Mouse (Mus musculus) cerebellum, adult 11-12 months (tissue): ENCODE data around the gene Smarcc1.
A peak's percentile ranks its signal among the peaks of the same experiment; 100 is the strongest.
"Not testable (repeated sequence)": the region's sequence is repeated elsewhere in the genome, so short reads cannot be mapped to it uniquely, and the experiment has no call there.

Experiments used
- DNase-seq: peaks from one replicate; pipeline ENCODE4 v3.0.0; 2022

The Smarcc1 gene

DNA sequence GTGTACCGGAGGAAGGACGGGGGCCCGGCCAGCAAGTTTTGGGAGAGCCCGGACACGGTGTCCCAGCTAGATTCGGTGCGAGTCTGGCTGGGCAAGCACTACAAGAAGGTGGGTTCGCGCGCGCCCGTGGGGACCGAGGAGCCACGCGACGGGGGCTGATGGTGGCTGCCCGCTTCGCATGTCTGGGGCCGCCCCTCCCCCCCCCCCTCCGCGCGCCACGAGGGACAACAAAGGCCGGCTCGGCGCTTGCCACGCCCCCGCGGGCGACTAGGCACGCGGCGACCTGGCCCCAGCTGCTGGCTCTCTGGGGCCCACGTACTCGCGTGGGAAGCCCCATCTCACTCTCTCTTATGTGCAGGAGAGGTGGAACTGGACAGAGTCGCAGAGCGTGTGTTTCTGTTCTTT is 14.7 kb downstream of the Smarcc1 start:
- DNase-seq = no peak

DNA sequence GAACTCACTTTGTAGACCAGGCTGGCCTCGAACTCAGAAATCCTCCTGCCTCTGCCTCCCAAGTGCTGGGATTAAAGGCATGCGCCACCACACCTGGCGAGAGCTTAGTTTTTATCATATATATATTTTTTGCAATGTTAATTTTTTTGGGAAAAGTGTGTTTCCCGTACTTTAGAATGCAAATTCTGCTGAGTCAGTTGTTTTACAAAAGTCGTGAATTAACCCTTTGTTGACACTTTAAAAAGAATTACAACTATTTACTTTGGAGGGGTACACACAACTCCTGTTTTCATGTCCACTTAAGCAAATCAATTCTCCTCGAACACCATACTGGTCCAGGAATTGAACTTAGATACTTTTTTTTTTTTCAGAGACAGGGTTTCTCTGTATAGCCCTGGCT is 15.4 kb downstream of the Smarcc1 start:
- DNase-seq = no peak

DNA sequence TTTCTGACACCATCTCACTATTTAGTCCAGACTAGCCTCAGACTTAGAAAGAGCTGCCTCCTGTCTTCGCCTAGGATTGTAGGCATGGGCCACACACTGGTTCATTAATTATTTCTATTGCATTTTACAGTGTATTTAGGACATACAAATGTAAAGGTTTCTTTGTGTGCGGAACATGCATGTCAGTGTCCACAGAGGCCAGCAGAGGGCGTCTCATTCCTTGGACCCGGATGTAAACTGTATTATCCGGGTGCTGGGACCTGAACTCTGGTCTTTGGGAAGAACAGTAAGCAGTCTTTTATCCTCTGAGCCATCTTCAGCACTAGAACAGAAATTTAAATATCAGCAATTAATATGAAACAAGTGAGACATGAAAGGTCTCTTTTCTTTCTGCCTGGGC is 16.7 kb downstream of the Smarcc1 start:
- no peak for DNase-seq

DNA sequence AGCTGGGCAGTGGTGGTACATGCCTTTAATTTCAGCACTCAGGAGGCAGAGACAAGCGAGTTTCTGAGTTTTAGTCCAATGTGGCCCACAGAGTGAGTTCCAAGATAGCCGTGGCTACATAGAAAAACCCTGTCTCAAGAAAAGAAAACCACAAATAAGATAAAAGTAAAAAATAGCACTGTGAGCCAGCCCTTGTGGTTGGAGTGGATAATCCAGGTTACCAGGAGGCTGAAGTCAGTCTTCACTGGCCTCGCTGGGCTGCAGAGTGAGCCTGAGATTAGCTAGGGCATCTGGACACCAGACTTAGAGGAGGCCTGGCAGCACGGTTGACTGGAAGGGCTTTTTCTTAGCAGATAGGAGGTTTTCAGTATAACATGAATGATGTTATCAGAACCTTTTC is 21.6 kb downstream of the Smarcc1 start:
- DNase-seq = no peak

DNA sequence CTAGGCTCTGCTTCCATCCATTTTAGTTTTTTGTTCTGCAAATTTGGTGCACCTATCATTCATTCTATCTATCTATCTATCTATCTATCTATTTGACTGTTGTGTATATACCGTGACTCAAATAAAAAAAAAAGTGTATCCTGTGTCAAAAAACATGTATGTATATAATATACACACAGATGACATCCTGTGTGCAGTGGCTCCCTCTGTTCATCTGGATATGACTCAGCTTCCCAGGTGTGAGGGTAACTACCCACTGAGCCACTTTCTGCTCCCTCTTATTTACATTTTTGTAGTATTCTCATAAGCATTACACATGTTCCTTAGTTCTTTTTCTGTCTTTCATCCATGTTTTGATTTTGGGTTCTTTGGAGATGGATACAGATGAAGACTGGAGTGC is 24.6 kb downstream of the Smarcc1 start:
- no peak for DNase-seq

DNA sequence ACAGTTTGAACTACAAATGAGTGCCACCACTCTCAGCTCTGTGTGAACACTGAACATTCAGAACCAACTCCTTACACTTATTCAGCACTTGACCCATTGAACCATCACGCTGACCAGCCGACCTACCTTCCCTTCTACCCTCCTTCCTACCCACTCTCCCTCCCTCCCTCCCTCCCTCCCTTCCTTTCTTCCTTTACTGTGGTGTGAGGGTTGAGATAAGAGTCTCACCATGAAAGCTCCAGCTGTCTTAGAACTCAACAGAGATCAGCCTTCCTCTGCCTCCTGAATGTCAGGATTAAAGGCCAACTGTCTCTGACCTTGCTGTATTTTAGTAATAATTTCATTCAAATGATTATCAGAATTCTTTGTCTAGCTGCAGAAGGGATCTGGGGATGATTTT is 31.1 kb downstream of the Smarcc1 start:
- DNase-seq = no peak

DNA sequence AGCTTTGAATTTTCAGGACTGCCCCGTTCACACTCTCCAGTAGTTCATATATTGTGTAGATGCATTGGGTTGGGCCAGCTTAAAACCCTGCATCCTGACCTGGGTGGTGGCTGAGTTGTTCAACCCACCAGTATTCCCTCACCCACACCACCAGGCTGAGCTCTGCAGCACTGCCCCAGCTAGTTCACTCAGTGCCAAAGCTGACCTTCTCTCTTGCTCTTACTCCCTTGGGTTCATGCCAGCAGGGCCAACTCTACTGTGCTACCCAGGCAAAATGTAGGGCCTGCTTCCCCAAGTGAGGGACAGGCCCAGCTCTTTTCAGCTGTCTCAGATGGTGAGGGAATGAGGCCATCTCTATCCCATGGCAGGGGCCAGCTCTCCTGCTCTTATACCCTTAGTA is 41.5 kb downstream of the Smarcc1 start:
- no peak for DNase-seq

DNA sequence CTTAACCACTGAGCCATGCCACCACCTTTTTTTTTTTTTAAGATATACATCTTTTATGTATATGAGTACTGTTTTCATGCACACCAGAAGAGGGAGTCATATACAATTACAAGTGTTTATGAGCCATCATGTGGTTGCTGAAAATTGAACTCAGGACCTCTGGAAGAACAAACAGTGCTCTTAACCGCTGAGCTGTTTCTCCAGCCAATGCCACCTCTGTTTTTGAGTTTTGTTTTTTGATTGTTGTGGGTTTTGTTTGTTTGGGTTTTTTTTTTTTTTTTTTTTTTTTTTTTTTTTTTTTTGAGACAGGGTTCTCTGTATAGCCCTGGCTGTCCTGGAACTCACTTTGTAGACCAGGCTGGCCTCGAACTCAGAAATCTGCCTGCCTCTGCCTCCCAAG is 43.0 kb downstream of the Smarcc1 start:
- DNase-seq = not testable (repeated sequence)

DNA sequence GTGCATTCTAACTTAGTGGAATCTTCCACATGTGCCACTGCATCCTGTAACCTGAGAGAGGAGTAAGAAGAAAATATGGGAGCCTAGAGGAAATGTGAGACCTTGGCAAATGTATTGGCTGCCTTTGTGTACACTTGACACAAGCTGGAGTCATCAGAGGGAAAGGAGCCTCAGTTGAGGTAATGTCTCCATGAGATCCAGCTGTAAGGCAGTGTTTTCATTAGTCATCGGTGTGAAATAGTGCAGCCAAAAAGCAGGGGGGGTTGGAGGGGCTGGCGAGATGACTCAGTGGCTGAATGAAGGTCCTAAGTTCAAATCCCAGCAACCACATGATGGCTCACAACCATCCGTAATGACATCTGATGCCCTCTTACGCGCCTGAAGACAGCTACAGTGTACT is 44.9 kb downstream of the Smarcc1 start:
- no peak for DNase-seq

DNA sequence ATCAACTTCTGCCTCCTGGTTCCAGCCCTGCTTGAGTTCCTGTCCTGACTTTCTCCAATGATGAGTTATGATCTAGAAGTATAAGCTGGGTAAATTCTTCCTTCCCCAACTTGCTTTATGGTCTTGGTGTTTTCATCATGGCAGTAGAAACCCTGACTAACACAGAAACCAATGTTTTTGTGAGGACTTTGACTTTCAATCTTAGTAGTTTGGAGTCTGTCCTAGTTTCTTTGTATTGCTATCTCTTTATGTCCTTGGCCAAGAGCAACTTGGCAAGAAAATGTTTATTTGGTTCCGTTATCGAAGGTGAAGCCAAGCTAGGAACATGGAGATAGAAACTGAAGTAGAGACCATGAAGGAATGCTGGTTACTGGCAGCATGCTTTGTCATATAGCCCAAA is 45.6 kb downstream of the Smarcc1 start:
- DNase-seq = no peak

DNA sequence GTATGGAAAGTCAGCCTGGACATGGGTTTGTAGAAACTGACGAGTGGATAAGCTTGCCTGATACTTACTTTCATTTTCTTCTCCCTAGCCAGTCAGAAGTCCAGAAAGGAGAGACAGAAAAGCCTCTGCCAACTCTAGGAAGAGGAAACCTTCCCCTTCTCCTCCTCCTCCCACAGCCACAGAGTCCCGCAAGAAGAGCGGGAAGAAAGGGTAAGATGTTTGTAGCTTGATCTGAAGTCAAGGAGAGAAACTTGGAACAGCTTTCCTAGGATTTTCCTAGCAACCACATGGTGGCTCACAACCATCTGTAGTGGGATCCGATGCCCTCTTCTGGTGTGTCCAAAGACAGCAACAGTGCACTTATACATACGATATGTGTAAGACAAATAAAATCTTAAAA is 53.4 kb downstream of the Smarcc1 start:
- DNase-seq = no peak

DNA sequence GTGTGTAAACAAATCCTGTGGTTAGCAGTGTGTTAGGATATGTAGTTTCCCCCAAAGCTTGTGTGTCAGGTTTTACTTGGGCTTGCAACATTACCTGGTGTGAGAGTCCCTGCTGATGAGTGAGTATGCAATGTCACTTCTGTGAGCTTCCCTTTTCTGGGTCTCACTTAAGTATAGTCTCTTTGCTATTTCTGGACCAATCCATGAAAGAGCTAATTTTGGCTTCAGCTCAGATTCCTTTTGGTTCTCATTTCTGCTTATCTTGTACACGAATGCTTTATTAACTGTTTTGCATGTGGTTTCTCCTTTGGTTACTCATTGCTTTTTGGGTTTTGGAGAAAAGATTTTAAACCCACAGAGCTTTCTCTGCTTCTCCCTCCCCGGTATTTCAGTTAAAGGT is 82.4 kb downstream of the Smarcc1 start:
- no peak for DNase-seq

DNA sequence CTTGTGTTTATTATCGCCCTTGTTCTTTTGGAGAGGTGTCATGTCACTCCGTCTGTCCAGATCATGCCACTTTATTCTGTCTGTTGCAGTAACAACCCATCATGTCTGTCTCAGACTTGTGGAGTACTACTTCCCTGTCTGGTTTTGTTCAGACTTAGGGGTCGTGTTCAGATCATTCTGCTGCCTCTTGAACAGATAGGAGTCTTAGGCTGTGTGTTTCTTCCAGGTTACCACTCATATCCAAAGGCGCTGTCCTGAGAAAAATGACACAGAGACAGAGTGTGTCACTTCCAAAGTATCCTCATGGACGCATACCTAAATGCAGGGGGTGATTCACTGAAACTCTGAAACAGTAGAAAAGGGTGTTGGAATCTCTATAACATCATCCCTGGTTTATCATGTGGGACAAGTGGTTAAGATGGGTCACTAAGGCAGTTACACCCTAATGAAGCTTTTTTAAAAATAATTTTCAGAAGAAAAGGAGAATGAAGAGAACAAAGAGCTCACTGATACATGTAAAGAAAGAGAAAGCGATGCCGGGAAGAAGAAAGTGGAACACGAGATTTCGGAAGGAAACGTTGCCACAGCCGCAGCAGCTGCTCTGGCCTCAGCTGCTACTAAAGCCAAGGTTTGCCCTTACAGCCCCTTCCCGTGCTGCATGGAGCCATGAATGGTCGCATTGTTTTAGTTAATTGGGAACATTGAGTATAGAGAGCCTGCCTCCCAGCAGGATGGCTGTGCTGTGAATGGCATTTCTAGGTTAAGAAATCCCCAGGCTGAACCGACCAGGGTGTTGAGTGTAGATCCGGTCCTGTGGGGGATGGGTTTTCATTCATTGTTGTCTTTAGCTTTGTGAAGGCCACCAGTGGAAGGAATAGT is 88.3 kb downstream of the Smarcc1 start:
- no peak for DNase-seq

DNA sequence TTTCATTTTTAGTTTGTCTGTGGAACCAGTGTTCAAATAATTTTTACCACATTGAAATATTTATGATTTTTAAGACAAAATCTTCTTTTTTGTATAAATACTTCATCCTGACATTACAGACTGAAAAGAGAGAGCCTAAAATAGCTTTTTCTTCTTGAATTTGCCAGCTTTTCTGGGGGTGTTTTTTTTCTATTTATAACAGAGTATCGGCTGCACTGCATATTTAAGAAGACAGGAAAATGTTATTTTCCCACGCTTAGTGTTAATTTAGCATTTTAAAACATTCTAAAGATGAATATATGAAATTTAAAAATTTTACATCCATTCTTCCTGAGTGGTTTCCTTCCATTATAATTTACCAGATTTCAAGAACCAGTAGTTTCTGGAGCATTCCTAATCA is 88.9 kb downstream of the Smarcc1 start:
- DNase-seq = no peak

DNA sequence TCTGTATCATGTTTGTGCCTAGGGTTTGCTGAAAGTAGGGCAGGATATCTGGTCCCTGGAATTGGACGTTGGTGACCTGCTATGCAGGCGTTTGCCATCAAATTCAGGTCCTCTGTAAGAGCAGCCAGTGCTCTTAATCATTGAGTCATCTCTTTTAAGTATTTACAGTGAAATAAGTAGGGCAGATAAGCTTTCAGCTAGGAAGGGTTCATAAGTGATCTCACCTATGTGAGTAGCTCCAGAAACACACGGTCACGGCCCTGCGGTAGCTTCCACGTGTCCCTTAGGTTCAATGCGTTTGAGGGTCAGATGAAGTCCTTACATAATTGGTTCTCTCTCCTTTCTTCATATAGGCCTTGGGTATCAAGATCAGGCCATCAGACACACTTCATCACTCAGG is 90.8 kb downstream of the Smarcc1 start:
- DNase-seq = no peak

DNA sequence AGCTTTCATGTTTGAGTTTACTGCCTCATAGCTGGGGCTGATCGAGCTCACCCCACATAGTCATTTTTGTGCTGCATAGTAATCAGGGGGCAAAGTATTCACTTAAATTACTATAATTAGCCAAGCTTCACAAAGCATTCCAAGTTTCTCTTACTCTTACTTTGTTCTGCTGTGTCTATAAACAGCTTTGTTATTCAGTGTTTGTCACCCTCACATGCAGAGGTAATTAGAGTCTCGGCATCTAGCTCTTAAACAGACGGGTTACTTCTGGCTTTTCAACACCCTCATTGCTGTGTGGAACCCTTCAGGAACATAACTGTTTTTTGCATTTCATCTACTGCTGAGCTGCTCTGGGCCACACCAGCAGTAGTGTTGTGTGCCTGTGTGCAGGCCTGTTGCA is 91.5 kb downstream of the Smarcc1 start:
- DNase-seq = no peak

DNA sequence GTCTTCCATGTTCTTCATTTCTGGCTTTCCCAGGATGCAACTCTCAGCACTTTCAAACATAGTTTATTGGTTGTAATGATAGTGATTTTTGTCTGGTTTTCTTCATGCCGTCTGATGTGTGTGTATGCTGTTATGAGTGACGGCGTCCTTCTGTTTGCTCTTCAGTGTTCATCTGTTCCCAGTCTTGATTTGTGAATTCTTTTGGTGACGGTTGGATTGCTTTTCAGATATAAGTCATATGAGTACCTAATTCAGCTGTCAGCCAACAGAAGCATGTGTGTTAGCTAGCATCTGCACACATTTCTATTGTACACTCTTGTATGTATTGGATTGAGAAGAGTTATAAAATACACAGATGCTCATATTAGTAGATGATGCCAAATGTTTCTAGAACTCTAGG is 106.8 kb downstream of the Smarcc1 start:
- no peak for DNase-seq

DNA sequence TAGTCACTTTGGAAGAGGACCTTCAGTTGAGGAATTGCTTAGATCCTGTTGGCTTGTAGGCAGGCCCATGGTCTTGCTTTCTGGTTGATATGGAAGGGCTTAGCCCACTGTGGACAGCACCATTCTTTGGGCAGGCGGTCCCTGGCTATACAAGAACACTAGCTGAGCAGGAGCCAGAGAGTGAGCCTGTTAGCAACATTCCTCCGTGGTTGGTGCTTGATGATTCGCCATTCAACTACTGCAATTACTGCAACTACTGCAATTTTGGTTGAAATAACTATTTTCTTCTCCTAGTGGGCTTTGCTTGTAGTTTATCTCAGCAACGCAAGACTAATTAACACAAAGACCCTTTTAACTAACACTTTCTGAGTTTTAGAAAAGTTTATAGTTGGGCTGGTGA is 108.7 kb downstream of the Smarcc1 start:
- no peak for DNase-seq

DNA sequence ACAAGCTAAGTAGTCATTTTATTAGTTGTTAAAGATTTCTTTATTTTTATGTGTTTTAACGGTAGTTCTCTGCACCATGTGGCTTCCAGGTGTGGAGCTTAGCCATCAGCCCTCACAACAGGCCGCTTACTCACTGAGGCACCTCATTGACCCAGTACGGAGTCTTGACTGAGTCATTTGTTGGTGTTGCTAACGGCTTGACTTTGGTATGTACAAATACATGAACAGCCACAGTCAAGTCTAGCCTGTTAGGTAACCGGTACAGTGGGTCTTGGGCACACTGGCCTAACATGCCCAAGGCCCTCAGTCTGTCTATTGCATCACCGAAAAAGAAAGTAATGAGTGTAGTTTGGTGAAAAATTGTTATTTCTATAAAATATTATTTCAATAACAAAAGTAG is 111.2 kb downstream of the Smarcc1 start:
- DNase-seq = peak; percentile 14

DNA sequence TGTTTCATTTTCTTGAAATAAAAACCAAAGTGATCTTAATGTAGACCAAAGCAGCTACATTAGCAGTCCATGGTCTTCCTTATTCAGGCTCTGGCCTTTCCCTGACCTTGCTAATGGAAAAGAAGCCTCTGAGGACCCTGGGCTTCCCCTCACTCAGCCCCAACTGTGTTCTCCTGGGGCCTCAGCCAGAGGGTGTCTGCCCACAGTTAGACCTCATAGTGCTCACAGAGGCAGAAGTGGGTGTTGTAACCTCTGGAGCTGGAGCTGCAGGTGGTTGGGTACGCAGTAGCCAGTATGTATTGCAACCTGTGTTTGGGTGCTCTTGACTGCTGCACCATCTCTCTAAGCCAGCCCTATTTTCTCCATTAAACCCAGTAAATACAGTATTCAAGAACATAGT is 111.6 kb downstream of the Smarcc1 start:
- peak; percentile 21 for DNase-seq

DNA sequence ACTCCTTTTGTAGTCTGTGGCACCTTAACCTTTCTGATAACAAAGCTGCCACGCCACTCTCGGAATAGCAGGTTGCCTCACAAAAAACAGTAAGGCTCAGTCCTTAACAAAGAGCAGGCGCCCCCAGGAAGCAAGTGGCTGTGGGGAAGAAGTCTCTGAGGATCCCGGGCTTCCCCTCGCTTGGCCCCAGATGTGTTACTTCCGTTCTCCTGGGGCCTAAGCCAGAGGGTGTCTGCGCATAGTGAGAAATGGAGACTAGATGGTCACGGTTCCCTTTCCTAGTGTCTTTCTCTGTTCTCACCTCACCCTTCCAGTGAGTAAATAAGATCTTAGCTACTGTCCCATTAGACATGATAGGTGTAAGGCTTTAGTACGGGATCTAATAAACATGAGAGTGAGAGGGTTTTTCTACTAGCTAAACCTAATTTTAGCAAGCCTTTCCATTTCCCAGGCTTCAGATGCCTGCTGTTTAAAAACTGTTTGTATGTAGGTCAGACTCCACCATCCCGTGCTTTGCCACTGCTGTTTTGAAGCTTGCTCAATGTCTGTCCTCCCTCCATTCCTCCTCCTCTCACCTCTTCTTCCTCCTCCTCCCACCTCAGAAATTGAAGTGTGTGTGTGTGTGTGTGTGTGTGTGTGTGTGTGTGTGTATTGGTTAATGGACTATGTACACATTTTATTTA is 112.2 kb downstream of the Smarcc1 start:
- peak; percentile 41 for DNase-seq

DNA sequence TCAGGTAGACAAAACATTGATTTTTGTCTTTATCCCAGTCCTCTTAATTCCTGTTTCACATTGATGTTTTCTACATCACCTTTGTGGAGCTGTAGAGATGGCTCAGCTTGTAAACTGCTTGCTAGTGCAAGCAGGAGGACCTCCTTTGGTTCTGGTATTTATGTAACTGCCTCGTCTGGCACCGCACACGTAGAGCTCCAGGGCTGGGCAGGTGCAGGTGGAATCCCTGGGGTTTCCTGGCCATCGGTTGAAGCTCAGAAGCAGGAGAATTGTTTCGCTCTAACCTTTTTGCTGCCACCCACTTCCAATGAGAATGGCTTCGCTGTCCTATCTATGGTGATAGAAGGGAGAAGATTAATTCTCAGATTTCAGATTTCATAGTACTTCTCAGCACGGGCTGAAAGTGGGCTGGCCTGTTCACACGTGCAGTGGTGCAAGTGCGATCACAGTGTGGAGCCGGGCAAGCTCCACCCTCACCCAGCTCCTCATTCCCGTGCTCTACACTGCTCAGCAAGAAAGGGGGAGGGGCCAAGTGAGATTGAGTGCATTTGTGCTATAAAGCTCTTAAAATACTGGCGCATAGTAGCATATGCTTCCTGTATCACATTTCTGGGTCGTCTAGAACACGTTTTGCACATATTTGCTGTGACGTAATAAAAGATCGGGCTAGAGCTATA is 113.0 kb downstream of the Smarcc1 start:
- DNase-seq = peak; percentile 93

DNA sequence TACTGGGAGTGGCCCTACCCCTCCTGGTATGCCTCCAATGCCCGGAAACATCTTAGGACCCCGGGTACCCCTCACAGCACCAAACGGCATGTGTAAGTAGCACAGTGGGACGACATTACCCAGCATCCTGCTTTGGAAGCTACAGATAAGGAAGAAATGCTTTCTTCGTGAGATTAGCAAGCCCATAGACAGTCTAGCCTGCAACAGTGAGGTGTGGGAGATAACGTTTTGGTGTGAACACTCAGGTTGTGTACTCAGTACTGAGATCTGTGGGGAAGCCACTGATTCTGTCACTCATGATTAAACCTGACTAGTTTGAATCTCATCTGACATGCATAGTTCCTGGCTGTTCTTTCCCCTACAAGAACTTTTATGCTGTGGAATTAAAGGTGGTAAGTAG is 117.5 kb downstream of the Smarcc1 start:
- no peak for DNase-seq

DNA sequence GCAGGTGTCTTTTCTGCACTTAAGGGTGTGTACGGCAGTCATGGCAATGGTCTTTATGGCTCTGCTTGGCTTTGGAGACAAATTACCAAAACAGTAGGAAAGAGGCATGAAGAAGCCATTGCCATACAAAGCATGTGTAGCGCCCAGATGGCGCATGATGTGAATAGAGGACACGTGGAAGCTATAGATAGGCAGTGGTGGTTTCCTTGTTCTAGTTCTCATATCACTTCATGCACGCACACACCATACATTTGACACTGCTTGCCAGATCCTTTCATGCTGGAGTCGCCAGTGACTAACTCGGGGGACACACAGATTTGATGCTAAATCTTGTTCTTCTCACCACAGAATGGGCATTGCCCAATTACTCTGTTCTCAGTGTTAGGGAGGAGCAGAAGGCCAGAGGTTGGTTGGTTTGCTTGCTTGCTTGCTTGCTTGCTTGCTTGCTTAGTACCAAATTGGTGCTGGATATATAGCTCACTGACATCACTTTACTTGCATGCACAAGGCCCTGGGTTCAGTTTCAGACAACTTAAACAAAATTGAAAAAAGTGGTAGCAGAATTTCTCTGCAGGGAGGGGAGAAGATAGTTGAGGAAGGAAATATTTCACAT is 125.8 kb downstream of the Smarcc1 start, which contains the start of gene Cspg5:
Gene Cspg5 (plus strand): TSS at position 563 of the 613 bp plus-strand sequence.
- DNase-seq = no peak
